Mouse (Mus musculus) erythroblast, embryonic 14.5 days (primary cell): Measurements from ENCODE around the gene Ypel3. TPM values are rescaled to one million over a fixed set of nuclear protein-coding genes. Genes with fewer than 3 reads are reported as not detected.
A peak's percentile ranks its signal among the peaks of the same experiment; 100 is the strongest.

Experiments
- H3K27me3 ChIP-seq: 2 replicates; pipeline ENCODE4 v1.6.1; 2012; ENCODE audit warnings: inconsistent platforms; ENCODE audit not compliant: control insufficient read depth
- H3K36me3 ChIP-seq: 2 replicates; pipeline ENCODE4 v1.6.1; 2012; ENCODE audit warnings: mild to moderate bottlenecking, inconsistent platforms; ENCODE audit not compliant: control insufficient read depth
- H3K4me1 ChIP-seq: 2 replicates; pipeline ENCODE4 v1.6.1; 2012; ENCODE audit warnings: inconsistent platforms; ENCODE audit not compliant: control insufficient read depth
- H3K4me3 ChIP-seq: replicated peaks from 2 replicates; pipeline ENCODE3; 2012; ENCODE audit warnings: moderate library complexity, mild to moderate bottlenecking, inconsistent platforms
- H3K9me3 ChIP-seq: 2 replicates; pipeline ENCODE4 v1.6.1; 2012; ENCODE audit warnings: low read length, inconsistent platforms, mixed read lengths; ENCODE audit not compliant: control insufficient read depth
- GATA1 ChIP-seq: IDR thresholded peaks from 2 replicates; pipeline ENCODE4 v1.6.1; 2012; ENCODE audit warnings: low read length, inconsistent platforms, mixed read lengths
- TAL1 ChIP-seq: IDR thresholded peaks from 3 replicates; pipeline ENCODE4 v1.6.1; 2012; ENCODE audit warnings: low read length, inconsistent platforms, mixed read lengths
- polyA plus RNA-seq: library from polyadenylated mRNA; stranded (reverse); fragments of >175 nt; gene quantifications from 2 replicates; pipeline ENCODE4 v1.2.3, GENCODE M21; 2012

Gene Ypel3
- polyA plus RNA-seq, 1 experiment: 156 TPM

- Histone ChIP-seq H3K36me3 (peaks cover 21% of the 10 kb centered on the region), H3K27me3 (no peaks in the 10 kb centered on the region), H3K4me3 (no peak overlapping the region), H3K4me1 (peaks cover 55% of the 10 kb centered on the region), H3K9me3 (no peaks in the 10 kb centered on the region)
- no peak for TF ChIP-seq TAL1
Measured at GRCm38 (mm10) chr7:126803181-126803580, 26.4 kb downstream of the Ypel3 start.

- Histone ChIP-seq H3K4me3 (no peak overlapping the region), H3K4me1 (peaks cover 55% of the 10 kb centered on the region), H3K9me3 (no peaks in the 10 kb centered on the region), H3K27me3 (no peaks in the 10 kb centered on the region), H3K36me3 (peaks cover 21% of the 10 kb centered on the region)
- no peak for TF ChIP-seq GATA1
- no peak for TF ChIP-seq TAL1
Measured at GRCm38 (mm10) chr7:126803751-126804150, 27.0 kb downstream of the Ypel3 start.

GRCm38 (mm10) chr7:126806956-126807355, 30.2 kb downstream of the Ypel3 start:
- Histone ChIP-seq H3K9me3 (no peaks in the 10 kb centered on the region), H3K27me3 (no peaks in the 10 kb centered on the region), H3K4me3 (no peak overlapping the region), H3K4me1 (peaks cover 51% of the 10 kb centered on the region), H3K36me3 (peaks cover 21% of the 10 kb centered on the region)
- TF ChIP-seq TAL1 (no peak), GATA1 (no peak)

- no peaks in the 10 kb centered on the region for H3K9me3 ChIP-seq
- TF ChIP-seq TAL1 (no peak), GATA1 (no peak)
- H3K4me3 ChIP-seq: no peak overlapping the region
- peaks cover 18% of the 10 kb centered on the region for H3K36me3 ChIP-seq
- H3K4me1 ChIP-seq: peaks cover 46% of the 10 kb centered on the region
- no peaks in the 10 kb centered on the region for H3K27me3 ChIP-seq
Measured at GRCm38 (mm10) chr7:126807405-126807804, 30.6 kb downstream of the Ypel3 start.

GRCm38 (mm10) chr7:126808703-126809455, 32.1 kb downstream of the Ypel3 start:
- TF ChIP-seq GATA1: no peak
- no peak for TF ChIP-seq TAL1

GRCm38 (mm10) chr7:126809723-126810369, 33.1 kb downstream of the Ypel3 start:
- peaks cover 37% of the 10 kb centered on the region for H3K4me1 ChIP-seq
- no peak for TF ChIP-seq TAL1
- TF ChIP-seq GATA1: no peak
- peaks cover 6% of the 10 kb centered on the region; the same call in 1 of the 2 replicates for H3K27me3 ChIP-seq
- peaks cover 7% of the 10 kb centered on the region for H3K36me3 ChIP-seq
- no peaks in the 10 kb centered on the region for H3K9me3 ChIP-seq
- H3K4me3 ChIP-seq: peak overlapping the region; percentile 69

More at GRCm38 (mm10) chr7:126808703-126809455, 32.1 kb downstream of the Ypel3 start:
- Histone ChIP-seq H3K9me3 (no peaks in the 10 kb centered on the region), H3K36me3 (peaks cover 12% of the 10 kb centered on the region), H3K27me3 (0 out of 2 replicates have a peak, but pooled peaks cover 1% of the 10 kb centered on the region), H3K4me3 (peak overlapping the region; percentile 69), H3K4me1 (peaks cover 37% of the 10 kb centered on the region)

- Histone ChIP-seq H3K9me3 (peaks cover 6% of the 10 kb centered on the region), H3K36me3 (no peaks in the 10 kb centered on the region), H3K4me3 (no peak overlapping the region), H3K27me3 (peaks cover 6% of the 10 kb centered on the region; the same call in 1 of the 2 replicates), H3K4me1 (no peaks in the 10 kb centered on the region; the same call in none of the 2 replicates)
- TF ChIP-seq TAL1: no peak
- no peak for TF ChIP-seq GATA1
Measured at GRCm38 (mm10) chr7:126815726-126816222, 39.0 kb downstream of the Ypel3 start.

- Histone ChIP-seq H3K36me3 (no peaks in the 10 kb centered on the region), H3K4me3 (no peak overlapping the region), H3K9me3 (peaks cover 6% of the 10 kb centered on the region), H3K27me3 (peaks cover 6% of the 10 kb centered on the region; the same call in 1 of the 2 replicates), H3K4me1 (no peaks in the 10 kb centered on the region; the same call in none of the 2 replicates)
- TF ChIP-seq GATA1: no peak
- no peak for TF ChIP-seq TAL1
Measured at GRCm38 (mm10) chr7:126816494-126816893, 39.7 kb downstream of the Ypel3 start.

GRCm38 (mm10) chr7:126817595-126817994, 40.8 kb downstream of the Ypel3 start:
- Histone ChIP-seq H3K9me3 (peaks cover 6% of the 10 kb centered on the region), H3K4me1 (peaks cover 5% of the 10 kb centered on the region), H3K36me3 (no peaks in the 10 kb centered on the region), H3K27me3 (peaks cover 13% of the 10 kb centered on the region), H3K4me3 (no peak overlapping the region)
- TF ChIP-seq TAL1 (no peak), GATA1 (no peak)
